Comparison of ENCODE assay signal across 8 mouse cellular contexts in genomic region chr8:106337852-106338521, GRCm38 (mm10). TPM values are rescaled to one million over a fixed set of nuclear protein-coding genes. Genes with fewer than 3 reads are reported as not detected.
DNase-seq lines count a peak whose midpoint lies in the region; ATAC-seq and TF ChIP-seq lines count a peak whose summit lies in the region.

Gene Smpd3 (minus strand): TSS chr8:106337988.

- no peaks in the 10 kb centered on the region for H3K79me3 ChIP-seq in C2C12 (ENCODE audit: low read depth)

- peak; percentile 87 for ATAC-seq in erythroid progenitor cell, adult 5-6 weeks (replicated peaks; ENCODE audit: low FRiP score, poor library complexity, severe bottlenecking)
- peak; percentile 99 for ATAC-seq in heart, embryonic 12.5 days (ENCODE audit: insufficient number of reproducible peaks, low FRiP score)
- peak; percentile 100 for ATAC-seq in kidney, postnatal 0 days (replicated peaks; ENCODE audit: low FRiP score, low read depth)
- ATAC-seq in liver, embryonic 11.5 days (replicated peaks; ENCODE audit: low FRiP score), result peak; percentile 100
- ATAC-seq in stomach, embryonic 14.5 days (ENCODE audit: insufficient number of reproducible peaks, insufficient read depth, low FRiP score, low read depth), result peak; percentile 100

- H3K4me2 ChIP-seq in heart, embryonic 12.5 days, result peak within 1 kb of the TSS; percentile 72
- H3K4me2 ChIP-seq in kidney, postnatal 0 days (ENCODE audit: low read length), result peak within 1 kb of the TSS; percentile 53
- peak within 1 kb of the TSS; percentile 59 for H3K4me2 ChIP-seq in liver, embryonic 11.5 days
- H3K4me2 ChIP-seq in stomach, embryonic 14.5 days (replicated peaks; ENCODE audit: low read depth, low read length), result peak within 1 kb of the TSS; percentile 66

- under 1% methylated on average over 45 of the region's 45 CpGs for WGBS in heart, embryonic 12.5 days
- under 1% methylated on average over 45 of the region's 45 CpGs for whole genome bisulfite sequencing in kidney, postnatal 0 days
- under 1% methylated on average over 45 of the region's 45 CpGs for WGBS in liver, embryonic 11.5 days
- WGBS in stomach, embryonic 14.5 days, result under 1% methylated on average over 45 of the region's 45 CpGs

- peak within 1 kb of the TSS; percentile 57; the same call in 1 of the 2 replicates for H3K9ac ChIP-seq in heart, embryonic 12.5 days
- peak within 1 kb of the TSS; percentile 2; the same call in 1 of the 2 replicates for H3K9ac ChIP-seq in kidney, postnatal 0 days (ENCODE audit: low read depth, low read length)
- no peak within 1 kb of the TSS for H3K9ac ChIP-seq in liver, embryonic 11.5 days (ENCODE audit: low read depth, low read length)
- H3K9ac ChIP-seq in stomach, embryonic 14.5 days (replicated peaks; ENCODE audit: low read depth, low read length), result 0 out of 2 replicates have a peak within 1 kb of the TSS, but pooled peaks have one; percentile 14

- H3K4me3 ChIP-seq in C2C12 (ENCODE audit: insufficient read depth, poor library complexity, severe bottlenecking), result peak within 1 kb of the TSS; percentile 33
- peak within 1 kb of the TSS; percentile 59 for H3K4me3 ChIP-seq in heart, embryonic 12.5 days
- peak within 1 kb of the TSS; percentile 46 for H3K4me3 ChIP-seq in kidney, postnatal 0 days (replicated peaks; ENCODE audit: low read depth, low read length)
- H3K4me3 ChIP-seq in liver, embryonic 11.5 days (ENCODE audit: low read depth, low read length), result peak within 1 kb of the TSS; percentile 50
- H3K4me3 ChIP-seq in stomach, embryonic 14.5 days (ENCODE audit: low read depth, low read length), result peak within 1 kb of the TSS; percentile 48

- no peak within 1 kb of the TSS for H3K27ac ChIP-seq in heart, embryonic 12.5 days (ENCODE audit: poor library complexity, severe bottlenecking)
- no peak within 1 kb of the TSS for H3K27ac ChIP-seq in kidney, postnatal 0 days
- H3K27ac ChIP-seq in liver, embryonic 11.5 days (ENCODE audit: low read depth, low read length), result no peak within 1 kb of the TSS
- no peak within 1 kb of the TSS for H3K27ac ChIP-seq in stomach, embryonic 14.5 days (ENCODE audit: low read length)

- TF ChIP-seq CTCF in C2C12 (IDR thresholded peaks at IDR 0.05; ENCODE audit: control insufficient read depth, insufficient read depth, insufficient read length), result no peak
- TF ChIP-seq CTCF in kidney, postnatal 0 days (IDR thresholded peaks at IDR 0.05; ENCODE audit: low read depth), result 0 out of 2 replicates have a peak, but pooled peaks have one; percentile 2

- H3K36me3 ChIP-seq in C2C12 (ENCODE audit: control insufficient read depth, insufficient read depth), result no peaks in the 10 kb centered on the region
- no peaks in the 10 kb centered on the region for H3K36me3 ChIP-seq in heart, embryonic 12.5 days
- H3K36me3 ChIP-seq in kidney, postnatal 0 days (ENCODE audit: insufficient read depth, low read length), result no peaks in the 10 kb centered on the region
- H3K36me3 ChIP-seq in liver, embryonic 11.5 days (ENCODE audit: control insufficient read depth, insufficient read depth, low read length), result no peaks in the 10 kb centered on the region
- H3K36me3 ChIP-seq in stomach, embryonic 14.5 days (ENCODE audit: control insufficient read depth, insufficient read depth, low read length), result no peaks in the 10 kb centered on the region

- peaks cover 20% of the 10 kb centered on the region for H3K4me1 ChIP-seq in heart, embryonic 12.5 days (replicated peaks)
- H3K4me1 ChIP-seq in kidney, postnatal 0 days (replicated peaks; ENCODE audit: insufficient read depth, low read length), result 0 out of 2 replicates have a peak, but pooled peaks cover 6% of the 10 kb centered on the region
- H3K4me1 ChIP-seq in liver, embryonic 11.5 days (replicated peaks; ENCODE audit: control insufficient read depth, insufficient read depth, low read length), result 0 out of 2 replicates have a peak, but pooled peaks cover 2% of the 10 kb centered on the region
- peaks cover 12% of the 10 kb centered on the region; the same call in 1 of the 2 replicates for H3K4me1 ChIP-seq in stomach, embryonic 14.5 days (ENCODE audit: control insufficient read depth, insufficient read depth, low read length)

- no peaks in the 10 kb centered on the region for H3K79me2 ChIP-seq in C2C12 (ENCODE audit: control insufficient read depth, insufficient read depth)

- peaks cover 14% of the 10 kb centered on the region for H3K27me3 ChIP-seq in C2C12 (ENCODE audit: control insufficient read depth, insufficient read depth, insufficient read length)
- H3K27me3 ChIP-seq in heart, embryonic 12.5 days (replicated peaks), result peaks cover 31% of the 10 kb centered on the region
- H3K27me3 ChIP-seq in kidney, postnatal 0 days (ENCODE audit: insufficient read depth, low read length), result peaks cover 16% of the 10 kb centered on the region
- H3K27me3 ChIP-seq in liver, embryonic 11.5 days (replicated peaks; ENCODE audit: control insufficient read depth, insufficient read depth, low read length), result peaks cover 28% of the 10 kb centered on the region
- H3K27me3 ChIP-seq in stomach, embryonic 14.5 days (ENCODE audit: control insufficient read depth, insufficient read depth, low read length), result peaks cover 17% of the 10 kb centered on the region; the same call in 1 of the 2 replicates

- no peak within 1 kb of the TSS for H3ac ChIP-seq in C2C12 (ENCODE audit: control insufficient read depth, insufficient read length, low read depth)

- peak; percentile 99 for DNase-seq in brain, embryonic 18.5 days (ENCODE audit: low read depth, low spot score)
- peak; percentile 99 for DNase-seq in kidney, postnatal 0 days (ENCODE audit: low spot score)
- peak; percentile 99 for DNase-seq in liver, embryonic 11.5 days (ENCODE audit: low spot score)
- peak; percentile 91 for DNase-seq in naive thymus-derived CD4-positive, alpha-beta T cell, adult 2 months (ENCODE audit: low read depth)

- no peaks in the 10 kb centered on the region for H3K9me3 ChIP-seq in heart, embryonic 12.5 days (replicated peaks)
- no peaks in the 10 kb centered on the region for H3K9me3 ChIP-seq in kidney, postnatal 0 days (replicated peaks; ENCODE audit: low read length)
- no peaks in the 10 kb centered on the region for H3K9me3 ChIP-seq in liver, embryonic 11.5 days (ENCODE audit: control insufficient read depth, low read length)
- no peaks in the 10 kb centered on the region for H3K9me3 ChIP-seq in stomach, embryonic 14.5 days (ENCODE audit: control insufficient read depth, low read depth, low read length)

TF ChIP-seq in C2C12, 6 proteins besides CTCF, POLR2A, EP300 and RAD21:
- TF ChIP-seq USF1 (IDR thresholded peaks at IDR 0.05; ENCODE audit: low read depth) (peak; percentile 14), MYOG (IDR thresholded peaks at IDR 0.05; ENCODE audit: control insufficient read depth, extremely low read depth, insufficient read length) (no peak), MAX (IDR thresholded peaks at IDR 0.05) (peak; percentile 39)

RNA-seq across cellular contexts. Expression of gene Smpd3, which starts in this region (rescaled TPM):
- 0.05 TPM for polyA plus RNA-seq in C2C12 (2012; fragmentation: generic; extraction: Trizol)
- not detected in 2 replicates for total RNA-seq in erythroid progenitor cell, adult 5-6 weeks (2015; ENCODE audit: low replicate concordance)
- not detected in 2 replicates for total RNA-seq in erythroid progenitor cell, adult 5-6 weeks (2017; ENCODE audit: low replicate concordance)
- polyA plus RNA-seq in heart, embryonic 12.5 days (2016; fragmentation: Nextera tagmentation; extraction: Ambion mirVana), result 2.5 and 2.8 TPM in 2 replicates
- polyA plus RNA-seq in kidney, postnatal 0 days (2015; fragmentation: Nextera tagmentation; extraction: Ambion mirVana), result 0.27 and 0.42 TPM in 2 replicates
- 1.3 and 2.2 TPM in 2 replicates for polyA plus RNA-seq in liver, embryonic 11.5 days (2014; fragmentation: Nextera tagmentation; extraction: Ambion mirVana)
- polyA plus RNA-seq in stomach, embryonic 14.5 days (2014; fragmentation: Nextera tagmentation; extraction: Ambion mirVana), result 9.7 and 10.7 TPM in 2 replicates

Comparison
In these comparisons a context has a peak if more than half of its experiments do, and no peak if none do; other contexts are left out.
1. Peak in ATAC-seq in erythroid progenitor cell, adult 5-6 weeks; RNA of the gene not detected or under 1 TPM.
2. Peak in DNase-seq, ATAC-seq, H3K4me3 ChIP-seq, H3K9ac ChIP-seq and H3K4me2 ChIP-seq in kidney, postnatal 0 days; RNA of the gene not detected or under 1 TPM.